Mouse (Mus musculus): ENCODE measurements at regions not wholly inside any gene's neighbourhood (a gene's known extent, or its start where the extent isn't known, plus 50 kb on each side); places are given as distances from the start of the nearest gene placed in this dataset.

- TF ChIP-seq CTCF (IDR thresholded peaks at IDR 0.05; ENCODE audit: low read depth) = no peak
- no peak for TF ChIP-seq EP300 (IDR thresholded peaks at IDR 0.05; ENCODE audit: low read depth)
Observed at GRCm38 (mm10) chr3:134033862-134034261, 202.4 kb upstream of the Cxxc4 start.

All from liver, postnatal 0 days (tissue).